8 mouse cellular contexts compared by ENCODE assay signal in genomic region chr10:99619421-99620151, GRCm38 (mm10).
DNase-seq lines count a peak whose midpoint lies in the region; ATAC-seq and TF ChIP-seq lines count a peak whose summit lies in the region.

No protein-coding gene starts in this region.

- no peaks in the 10 kb centered on the region for H3K36me3 ChIP-seq in forebrain, postnatal 0 days (ENCODE audit: insufficient read depth)
- H3K36me3 ChIP-seq in hindbrain, embryonic 15.5 days, result no peaks in the 10 kb centered on the region

- in situ Hi-C loops in Patski (cut with MboI; ENCODE audit: low pct_unique_long_range_greater_than_20kb), result loop anchor here (25.0 kb wide), 3 partner anchors 682 to 1907 kb away; no protein-coding TSS in a partner anchor

- H3K27me3 ChIP-seq in Patski, result no peaks in the 10 kb centered on the region
- no peaks in the 10 kb centered on the region for H3K27me3 ChIP-seq in forebrain, postnatal 0 days (ENCODE audit: insufficient read depth, low read length)
- no peaks in the 10 kb centered on the region for H3K27me3 ChIP-seq in hindbrain, embryonic 15.5 days

- no peak overlapping the region for H3K9ac ChIP-seq in forebrain, postnatal 0 days
- no peak overlapping the region for H3K9ac ChIP-seq in hindbrain, embryonic 15.5 days

- WGBS in forebrain, postnatal 0 days, result 45% methylated on average over 18 of the region's 18 CpGs
- WGBS in hindbrain, embryonic 15.5 days, result 46% methylated on average over 18 of the region's 18 CpGs

- no peaks in the 10 kb centered on the region for H3K4me1 ChIP-seq in forebrain, postnatal 0 days (ENCODE audit: insufficient read depth)
- H3K4me1 ChIP-seq in hindbrain, embryonic 15.5 days (replicated peaks), result no peaks in the 10 kb centered on the region

- CTCF ChIA-PET in Patski (lab: Charles Lee), result interaction anchor here (0.8 to 7.8 kb wide), 12 partner anchors 10 to 522 kb away, joined by 3 to 113 read pairs (median 4); partner anchors contain the start of gene Galnt4

- POLR2A ChIA-PET in Patski (lab: Charles Lee), result interaction anchor here (0.6 kb wide), 1 partner anchor 466 kb away, joined by 3 read pairs; no protein-coding TSS in a partner anchor

- no peak overlapping the region for H3K27ac ChIP-seq in forebrain, postnatal 0 days (ENCODE audit: low read depth, low read length)
- H3K27ac ChIP-seq in hindbrain, embryonic 15.5 days (replicated peaks), result no peak overlapping the region

- H3K9me3 ChIP-seq in forebrain, postnatal 0 days (ENCODE audit: low read length), result no peaks in the 10 kb centered on the region
- H3K9me3 ChIP-seq in hindbrain, embryonic 15.5 days, result no peaks in the 10 kb centered on the region

- peak; percentile 94 for TF ChIP-seq CTCF in Patski (IDR thresholded peaks at IDR 0.05)
- TF ChIP-seq CTCF in forebrain, postnatal 0 days (IDR thresholded peaks at IDR 0.05; ENCODE audit: low read depth), result peak; percentile 83

- no peak for DNase-seq in Patski (ENCODE audit: low read depth, low spot score)
- DNase-seq in cerebellum, adult 11-12 months, result peak; percentile 19
- peak; percentile 83 for DNase-seq in forebrain, postnatal 0 days
- DNase-seq in layer of hippocampus, postnatal 25 days (ENCODE audit: extremely low spot score in 1 of 2, low spot score in 1 of 2), result peak; percentile 34 to 82
- peak; percentile 84 for DNase-seq in lung, postnatal 36 days
- peak; percentile 83 for DNase-seq in right cerebral cortex, postnatal 14 days
- peak; percentile 23 for DNase-seq in yolk sac, embryonic 10.5 days (ENCODE audit: low spot score)

- H3K4me3 ChIP-seq in forebrain, postnatal 0 days (ENCODE audit: low read depth, low read length), result no peak overlapping the region
- H3K4me3 ChIP-seq in hindbrain, embryonic 15.5 days, result no peak overlapping the region

- peak overlapping the region; percentile 11 for H3K4me2 ChIP-seq in forebrain, postnatal 0 days (ENCODE audit: low read depth)
- H3K4me2 ChIP-seq in hindbrain, embryonic 15.5 days, result peak overlapping the region; percentile 40

- ATAC-seq in Patski, result peak; percentile 92
- ATAC-seq in forebrain, postnatal 0 days, result peak; percentile 65
- peak; percentile 78 for ATAC-seq in hindbrain, embryonic 15.5 days (ENCODE audit: low FRiP score, low read depth)
